Mouse (Mus musculus): ENCODE data around the gene Mag. TPM values are rescaled to one million over a fixed set of nuclear protein-coding genes. Genes with fewer than 3 reads are reported as not detected.
"Not testable (repeated sequence)": the region's sequence is repeated elsewhere in the genome, so short reads cannot be mapped to it uniquely, and the experiment has no call there.

Gene Mag
- polyA plus RNA-seq, 1 experiment from 2014 or later: 1.3 TPM

- WGBS: 65% methylated on average over 3 of the region's 3 CpGs
- H3K4me2 ChIP-seq: no peak overlapping the region
- peaks cover 3% of the 10 kb centered on the region; the same call in 1 of the 2 replicates for H3K27me3 ChIP-seq
- no peaks in the 10 kb centered on the region for H3K4me1 ChIP-seq
- no peaks in the 10 kb centered on the region for H3K9me3 ChIP-seq
- no peaks in the 10 kb centered on the region for H3K36me3 ChIP-seq
- no peak overlapping the region for H3K27ac ChIP-seq
- ATAC-seq (ENCODE audit: insufficient number of reproducible peaks, low FRiP score, low TSS enrichment, low read depth): no peak
- no peak overlapping the region for H3K4me3 ChIP-seq
- H3K9ac ChIP-seq: no peak overlapping the region
These were observed 9.4 kb upstream of the Mag start for GRCm38 (mm10) chr7:30924071-30924470.

GRCm38 (mm10) chr7:30922490-30922889 is 7.8 kb upstream of the Mag start:
- H3K4me1 ChIP-seq; ATAC-seq (ENCODE audit: insufficient number of reproducible peaks, low FRiP score, low TSS enrichment, low read depth): not testable (repeated sequence)

GRCm38 (mm10) chr7:30920217-30920616 is 5.5 kb upstream of the Mag start:
- no peaks in the 10 kb centered on the region for H3K36me3 ChIP-seq
- no peak for ATAC-seq (ENCODE audit: insufficient number of reproducible peaks, low FRiP score, low TSS enrichment, low read depth)
- no peaks in the 10 kb centered on the region for H3K9me3 ChIP-seq
- no peak overlapping the region for H3K4me2 ChIP-seq
- no peak overlapping the region for H3K4me3 ChIP-seq
- no peaks in the 10 kb centered on the region for H3K4me1 ChIP-seq
- 67% methylated on average over 3 of the region's 3 CpGs for WGBS
- H3K27me3 ChIP-seq: peaks cover 3% of the 10 kb centered on the region; the same call in 1 of the 2 replicates
- H3K27ac ChIP-seq: no peak overlapping the region
- no peak overlapping the region for H3K9ac ChIP-seq

More at GRCm38 (mm10) chr7:30922490-30922889, 7.8 kb upstream of the Mag start:
- WGBS: 55% methylated on average over 3 of the region's 3 CpGs
- H3K4me2 ChIP-seq, H3K9me3 ChIP-seq, H3K36me3 ChIP-seq, H3K27me3 ChIP-seq, H3K27ac ChIP-seq, H3K4me3 ChIP-seq, H3K9ac ChIP-seq: not testable (repeated sequence)

- Histone ChIP-seq H3K36me3 (no peaks in the 10 kb centered on the region), H3K9ac (no peak overlapping the region), H3K27me3 (no peaks in the 10 kb centered on the region), H3K4me1 (peaks cover 7% of the 10 kb centered on the region; the same call in 1 of the 2 replicates), H3K4me3 (no peak overlapping the region), H3K9me3 (no peaks in the 10 kb centered on the region), H3K27ac (no peak overlapping the region), H3K4me2 (no peak overlapping the region)
- no peak for ATAC-seq (ENCODE audit: insufficient number of reproducible peaks, low FRiP score, low TSS enrichment, low read depth)
- 51% methylated on average over 4 of the region's 4 CpGs for WGBS
These were observed 2.5 kb upstream of the Mag start for GRCm38 (mm10) chr7:30917219-30917618.

- no peaks in the 10 kb centered on the region for H3K9me3 ChIP-seq
- no peaks in the 10 kb centered on the region for H3K36me3 ChIP-seq
- ATAC-seq (ENCODE audit: insufficient number of reproducible peaks, low FRiP score, low TSS enrichment, low read depth): no peak
- WGBS: 37% methylated on average over 6 of the region's 6 CpGs
- H3K9ac ChIP-seq: no peak overlapping the region
- no peak overlapping the region for H3K4me3 ChIP-seq
- H3K27ac ChIP-seq: no peak overlapping the region
- no peak overlapping the region for H3K4me2 ChIP-seq
- no peaks in the 10 kb centered on the region for H3K27me3 ChIP-seq
- H3K4me1 ChIP-seq: peaks cover 7% of the 10 kb centered on the region; the same call in 1 of the 2 replicates
These were observed 2.0 kb upstream of the Mag start for GRCm38 (mm10) chr7:30916713-30917112.

- ATAC-seq (ENCODE audit: insufficient number of reproducible peaks, low FRiP score, low TSS enrichment, low read depth): no peak
- H3K9me3 ChIP-seq: no peaks in the 10 kb centered on the region
- whole genome bisulfite sequencing: 65% methylated on average over 6 of the region's 6 CpGs
These were observed 4.9 kb downstream of the Mag start for GRCm38 (mm10) chr7:30909773-30910172.

GRCm38 (mm10) chr7:30908992-30909431 is 5.7 kb downstream of the Mag start:
- 0 out of 2 replicates have a peak, but pooled peaks cover 3% of the 10 kb centered on the region for H3K27me3 ChIP-seq
- no peak overlapping the region for H3K9ac ChIP-seq
- H3K36me3 ChIP-seq: no peaks in the 10 kb centered on the region
- no peak overlapping the region for H3K27ac ChIP-seq
- H3K4me1 ChIP-seq: peaks cover 17% of the 10 kb centered on the region
- 0 out of 2 replicates have a peak, but pooled peaks have one; percentile 30 for ATAC-seq (ENCODE audit: insufficient number of reproducible peaks, low FRiP score, low TSS enrichment, low read depth)
- H3K4me3 ChIP-seq: peak overlapping the region; percentile 28
- WGBS: 24% methylated on average over 16 of the region's 17 CpGs
- H3K9me3 ChIP-seq: no peaks in the 10 kb centered on the region
- H3K4me2 ChIP-seq: peak overlapping the region; percentile 53

More at GRCm38 (mm10) chr7:30909773-30910172, 4.9 kb downstream of the Mag start:
- Histone ChIP-seq H3K36me3 (no peaks in the 10 kb centered on the region), H3K9ac (no peak overlapping the region), H3K4me1 (peaks cover 17% of the 10 kb centered on the region), H3K27ac (no peak overlapping the region), H3K4me2 (no peak overlapping the region), H3K4me3 (no peak overlapping the region), H3K27me3 (0 out of 2 replicates have a peak, but pooled peaks cover 3% of the 10 kb centered on the region)

GRCm38 (mm10) chr7:30908277-30908991 is 6.2 kb downstream of the Mag start:
- Histone ChIP-seq H3K27ac (no peak overlapping the region), H3K4me1 (peaks cover 17% of the 10 kb centered on the region), H3K4me3 (peak overlapping the region; percentile 28), H3K9ac (no peak overlapping the region), H3K4me2 (peak overlapping the region; percentile 53), H3K27me3 (0 out of 2 replicates have a peak, but pooled peaks cover 3% of the 10 kb centered on the region), H3K9me3 (no peaks in the 10 kb centered on the region), H3K36me3 (no peaks in the 10 kb centered on the region)
- 1% methylated on average over 25 of the region's 26 CpGs for WGBS
- 0 out of 2 replicates have a peak, but pooled peaks have one; percentile 37 for ATAC-seq (ENCODE audit: insufficient number of reproducible peaks, low FRiP score, low TSS enrichment, low read depth)

GRCm38 (mm10) chr7:30904042-30904441 is 10.6 kb downstream of the Mag start:
- no peak for ATAC-seq (ENCODE audit: insufficient number of reproducible peaks, low FRiP score, low TSS enrichment, low read depth)

GRCm38 (mm10) chr7:30895217-30895616 is 19.5 kb downstream of the Mag start:
- no peak overlapping the region for H3K4me2 ChIP-seq
- no peak overlapping the region for H3K27ac ChIP-seq
- 0 out of 2 replicates have a peak, but pooled peaks cover 7% of the 10 kb centered on the region for H3K4me1 ChIP-seq
- 80% methylated on average over 3 of the region's 3 CpGs for WGBS
- no peak overlapping the region for H3K9ac ChIP-seq
- H3K27me3 ChIP-seq: no peaks in the 10 kb centered on the region
- ATAC-seq (ENCODE audit: insufficient number of reproducible peaks, low FRiP score, low TSS enrichment, low read depth): no peak
- H3K9me3 ChIP-seq: no peaks in the 10 kb centered on the region
- H3K4me3 ChIP-seq: no peak overlapping the region
- no peaks in the 10 kb centered on the region for H3K36me3 ChIP-seq

More at GRCm38 (mm10) chr7:30904042-30904441, 10.6 kb downstream of the Mag start:
- WGBS: 41% methylated on average over 4 of the region's 4 CpGs
- Histone ChIP-seq H3K27me3 (0 out of 2 replicates have a peak, but pooled peaks cover 3% of the 10 kb centered on the region), H3K4me3 (no peak overlapping the region), H3K4me1 (peaks cover 13% of the 10 kb centered on the region), H3K9ac (no peak overlapping the region), H3K27ac (no peak overlapping the region), H3K9me3 (no peaks in the 10 kb centered on the region), H3K36me3 (no peaks in the 10 kb centered on the region), H3K4me2 (no peak overlapping the region)

GRCm38 (mm10) chr7:30892515-30892914 is 22.2 kb downstream of the Mag start:
- Histone ChIP-seq H3K27ac (no peak overlapping the region), H3K27me3 (no peaks in the 10 kb centered on the region), H3K4me1 (0 out of 2 replicates have a peak, but pooled peaks cover 3% of the 10 kb centered on the region), H3K9ac (no peak overlapping the region; the same call in 1 of the 2 replicates), H3K36me3 (no peaks in the 10 kb centered on the region), H3K4me2 (no peak overlapping the region), H3K9me3 (no peaks in the 10 kb centered on the region), H3K4me3 (no peak overlapping the region)
- ATAC-seq (ENCODE audit: insufficient number of reproducible peaks, low FRiP score, low TSS enrichment, low read depth): no peak
- 50% methylated on average over 3 of the region's 3 CpGs for WGBS

GRCm38 (mm10) chr7:30891746-30892145 is 22.9 kb downstream of the Mag start:
- H3K4me3 ChIP-seq: no peak overlapping the region
- WGBS: 84% methylated on average over 9 of the region's 9 CpGs
- ATAC-seq (ENCODE audit: insufficient number of reproducible peaks, low FRiP score, low TSS enrichment, low read depth): no peak
- no peaks in the 10 kb centered on the region for H3K36me3 ChIP-seq
- H3K27ac ChIP-seq: no peak overlapping the region
- no peak overlapping the region for H3K9ac ChIP-seq
- no peak overlapping the region for H3K4me2 ChIP-seq
- no peaks in the 10 kb centered on the region for H3K27me3 ChIP-seq
- no peaks in the 10 kb centered on the region for H3K9me3 ChIP-seq
- H3K4me1 ChIP-seq: 0 out of 2 replicates have a peak, but pooled peaks cover 3% of the 10 kb centered on the region
